Mouse (Mus musculus) MEL (cell line): ENCODE data around the gene Msi2. TPM values are rescaled to one million over a fixed set of nuclear protein-coding genes. Genes with fewer than 3 reads are reported as not detected.

Experiments
- DNase-seq: peaks from one replicate; pipeline ENCODE4 v3.0.0; 2011; ENCODE audit warnings: low read depth, low spot score
- H3K27ac ChIP-seq: 2 replicates; pipeline ENCODE4 v1.5.1; 2012; ENCODE audit warnings: low read depth, mild to moderate bottlenecking, control low read depth, low read length, moderate library complexity; ENCODE audit not compliant: control insufficient read depth
- H3K27me3 ChIP-seq, 2 experiments: fragments of 150-350 bp in 1 of 2; sonication (generic) in 1 of 2; 2 replicates each; pipeline ENCODE4 v1.6.1; 2012; ENCODE audit warnings: low read length in 2 of 2, mild to moderate bottlenecking in 2 of 2, improper control_type of control experiment in 1 of 2, moderate library complexity in 1 of 2; ENCODE audit not compliant: insufficient read depth in 2 of 2, control insufficient read depth in 1 of 2
- H3K36me3 ChIP-seq, 2 experiments: 2 replicates each; pipeline ENCODE4 v1.6.1; 2012 to 2014; ENCODE audit warnings: low read length in 2 of 2, improper control_type of control experiment in 1 of 2, inconsistent platforms in 1 of 2, mild to moderate bottlenecking in 1 of 2; ENCODE audit not compliant: insufficient read depth in 2 of 2, control insufficient read depth in 1 of 2
- H3K4me1 ChIP-seq, 2 experiments: fragments of 150-350 bp in 1 of 2; sonication (generic) in 1 of 2; 2 replicates each; pipeline ENCODE4 v1.6.1; 2012; ENCODE audit warnings: low read length in 2 of 2, improper control_type of control experiment in 1 of 2, mild to moderate bottlenecking in 1 of 2; ENCODE audit not compliant: insufficient read depth in 2 of 2, control insufficient read depth in 1 of 2
- H3K4me3 ChIP-seq, 2 experiments: fragments of 150-350 bp in 1 of 2; sonication (generic) in 1 of 2; 2 replicates each; pipeline ENCODE4 v1.5.1; 2012; ENCODE audit warnings: low read depth in 2 of 2, low read length in 2 of 2, mild to moderate bottlenecking in 2 of 2, moderate library complexity in 2 of 2, control low read depth in 1 of 2, improper control_type of control experiment in 1 of 2; ENCODE audit not compliant: control insufficient read depth in 1 of 2, insufficient read depth in 1 of 2
- H3K79me2 ChIP-seq: 2 replicates; pipeline ENCODE4 v1.6.1; 2012; ENCODE audit warnings: mild to moderate bottlenecking, low read length, moderate library complexity; ENCODE audit not compliant: control insufficient read depth, poor library complexity, insufficient read depth
- H3K9ac ChIP-seq: 2 replicates; pipeline ENCODE4 v1.6.1; 2012; ENCODE audit warnings: low read depth, mild to moderate bottlenecking, control low read depth, low read length, moderate library complexity; ENCODE audit not compliant: control insufficient read depth, poor library complexity, severe bottlenecking
- H3K9me3 ChIP-seq: fragments of 150-350 bp; sonication (generic); replicated peaks from 2 replicates; pipeline ENCODE4 v1.6.1; 2012; ENCODE audit warnings: mild to moderate bottlenecking, low read length, improper control_type of control experiment, moderate library complexity; ENCODE audit not compliant: insufficient read depth
- CHD1 ChIP-seq: IDR thresholded peaks from 2 replicates; pipeline ENCODE4 v1.6.1; 2012; ENCODE audit warnings: low read depth, mild to moderate bottlenecking, inconsistent platforms, low read length, improper control_type of control experiment
- GABPA ChIP-seq: IDR thresholded peaks from 2 replicates; pipeline ENCODE4 v1.6.1; 2012; ENCODE audit warnings: low read depth, mild to moderate bottlenecking, inconsistent platforms, low read length, improper control_type of control experiment, moderate library complexity
- MAX ChIP-seq: IDR thresholded peaks from 2 replicates; pipeline ENCODE4 v1.6.1; 2011; ENCODE audit warnings: low read length, improper control_type of control experiment
- MAZ ChIP-seq: IDR thresholded peaks from 2 replicates; pipeline ENCODE4 v1.6.1; 2012; ENCODE audit warnings: low read depth, mild to moderate bottlenecking, inconsistent platforms, low read length, improper control_type of control experiment
- MXI1 ChIP-seq: IDR thresholded peaks from 2 replicates; pipeline ENCODE4 v1.6.1; 2011; ENCODE audit warnings: mild to moderate bottlenecking, low read depth, low read length, improper control_type of control experiment
- MYC ChIP-seq: IDR thresholded peaks from 2 replicates; pipeline ENCODE4 v1.6.1; 2011; ENCODE audit warnings: low read depth, mild to moderate bottlenecking, low read length, improper control_type of control experiment, moderate library complexity
- NELFE ChIP-seq: IDR thresholded peaks from 2 replicates; pipeline ENCODE4 v1.6.1; 2011; ENCODE audit warnings: low read depth, low read length, improper control_type of control experiment
- POLR2A ChIP-seq, 2 experiments: IDR thresholded peaks; 2 replicates each; pipeline ENCODE4 v1.6.1; 2011 to 2012; ENCODE audit warnings: low read length in 2 of 2, mild to moderate bottlenecking in 2 of 2, control low read depth in 1 of 2, improper control_type of control experiment in 1 of 2, low read depth in 1 of 2, moderate library complexity in 1 of 2; ENCODE audit not compliant: control insufficient read depth in 1 of 2, insufficient read depth in 1 of 2, poor library complexity in 1 of 2
- POLR2AphosphoS5 ChIP-seq: IDR thresholded peaks from 2 replicates; pipeline ENCODE4 v1.6.1; 2012; ENCODE audit warnings: low read depth, borderline replicate concordance, mild to moderate bottlenecking, inconsistent platforms, low read length, moderate library complexity, mixed read lengths
- SIN3A ChIP-seq: IDR thresholded peaks from 2 replicates; pipeline ENCODE4 v1.6.1; 2012; ENCODE audit warnings: low read length, improper control_type of control experiment, inconsistent platforms
- ZKSCAN1 ChIP-seq: IDR thresholded peaks from 2 replicates; pipeline ENCODE4 v1.6.1; 2012; ENCODE audit warnings: low read depth, mild to moderate bottlenecking, inconsistent platforms, low read length, improper control_type of control experiment, moderate library complexity
- ZNF384 ChIP-seq: IDR thresholded peaks from 2 replicates; pipeline ENCODE4 v1.6.1; 2012; ENCODE audit warnings: low read depth, mild to moderate bottlenecking, inconsistent platforms, low read length, improper control_type of control experiment
- polyA plus RNA-seq, 2 experiments: library from polyadenylated mRNA; stranded (reverse) in 1 of 2; unstranded in 1 of 2; fragments of >175 nt in 1 of 2; fragments of >200 nt in 1 of 2; gene quantifications; 2 replicates each; pipeline versions ENCODE4 v1.2.1 to v1.2.4; 2012; ENCODE audit warnings: low replicate concordance in 2 of 2, low read depth in 1 of 2; ENCODE audit not compliant: insufficient read length in 2 of 2, insufficient read depth in 1 of 2, missing spikeins in 1 of 2
- total RNA-seq: library from RNA; depleted of rRNA; stranded (reverse); fragments of 300-350 nt; gene quantifications from 2 replicates; pipeline ENCODE4 v1.2.3, GENCODE M21; 2012

Msi2 gene
- total and polyA plus RNA-seq, 3 experiments = 16.2 to 29.7 TPM; not detected in 1

DNA sequence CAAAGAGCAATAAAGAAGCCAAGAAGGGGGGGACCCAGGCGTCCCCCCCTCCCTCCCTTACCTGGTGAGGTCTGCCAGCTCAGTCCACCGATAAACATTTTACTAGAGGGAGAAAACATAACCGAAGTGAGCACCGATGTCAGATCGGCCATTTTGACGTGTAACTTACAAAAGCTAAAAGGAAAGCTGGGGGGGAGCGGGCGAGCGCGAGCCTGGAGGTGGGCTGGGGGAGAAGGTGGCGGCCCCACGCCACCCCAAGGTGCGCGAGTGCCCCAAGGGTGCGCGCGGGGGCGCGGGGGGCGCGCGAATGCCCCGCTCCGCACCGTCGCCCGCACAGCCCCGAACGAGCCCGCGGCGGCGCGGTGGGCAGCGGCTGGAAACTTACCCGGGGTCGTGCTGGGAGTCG lies 666 bp downstream of the Msi2 start:
- Histone ChIP-seq H3K27me3 (no peaks in the 10 kb centered on the region), H3K79me2 (peaks cover 14% of the 10 kb centered on the region), H3K4me3 (peak overlapping the region; percentile 67 to 88), H3K9me3 (no peaks in the 10 kb centered on the region), H3K4me1 (peaks cover 10 to 18% of the 10 kb centered on the region in 2 experiments), H3K9ac (peak overlapping the region; percentile 91), H3K27ac (peak overlapping the region; percentile 21), H3K36me3 (peaks cover 0 to 22% of the 10 kb centered on the region in 2 experiments; a peak in 2 of 4 replicates)
- DNase-seq = peak; percentile 67
- TF ChIP-seq POLR2A (IDR thresholded peaks at IDR 0.05; ENCODE audit: control insufficient read depth in 1 of 2, insufficient read depth in 1 of 2, low read depth in 1 of 2, low read length in 2 of 2, poor library complexity in 1 of 2) (no peak), GABPA (no peak)

DNA sequence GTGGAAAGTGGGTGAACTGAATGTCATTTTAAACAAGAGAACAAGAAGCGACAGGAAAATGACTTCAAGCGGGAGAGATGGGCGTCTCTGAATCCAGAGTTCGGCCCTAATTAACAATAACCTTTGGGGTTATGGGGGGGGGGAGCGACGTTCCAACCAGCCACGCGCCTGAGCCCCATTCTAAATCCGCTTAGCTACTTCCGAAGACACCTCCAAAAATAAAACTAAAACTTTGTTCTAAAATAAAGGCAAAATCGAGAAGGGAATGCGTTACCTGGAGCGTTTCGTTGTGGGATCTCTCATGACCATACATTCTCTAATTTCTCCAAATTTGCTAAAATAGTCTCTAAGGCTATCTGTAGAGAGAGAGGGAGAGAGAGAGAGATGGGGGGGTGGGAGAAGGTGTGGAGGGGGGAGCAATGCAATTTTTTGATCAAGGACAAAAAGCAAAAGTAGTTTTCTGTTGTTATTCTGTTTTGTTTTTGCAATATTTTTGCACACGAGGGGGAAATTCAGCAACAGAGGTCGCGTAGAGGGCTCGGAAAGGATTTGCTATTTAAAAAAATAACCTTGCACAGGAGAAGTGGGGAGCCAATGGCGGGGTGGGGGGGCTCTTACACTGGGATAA lies 1.2 kb downstream of the Msi2 start:
- Histone ChIP-seq H3K79me2 (peaks cover 14% of the 10 kb centered on the region), H3K27ac (peak overlapping the region; percentile 50), H3K4me3 (peak overlapping the region; percentile 67 to 88), H3K9ac (peak overlapping the region; percentile 91), H3K27me3 (no peaks in the 10 kb centered on the region), H3K9me3 (no peaks in the 10 kb centered on the region), H3K36me3 (peaks cover 2 to 22% of the 10 kb centered on the region in 2 experiments; a peak in 3 of 4 replicates), H3K4me1 (peaks cover 10 to 18% of the 10 kb centered on the region in 2 experiments)
- DNase-seq = peak; percentile 63
- TF ChIP-seq MYC (peak; percentile 22; the same call in 1 of the 2 replicates), CHD1 (peak; percentile 36; the same call in 1 of the 2 replicates), POLR2AphosphoS5 (no peak), MAX (peak; percentile 65; the same call in 1 of the 2 replicates), ZKSCAN1 (no peak), SIN3A (peak; percentile 53; the same call in 1 of the 2 replicates), MXI1 (peak; percentile 61), ZNF384 (peak; percentile 35; the same call in 1 of the 2 replicates), NELFE (0 out of 2 replicates have a peak, but pooled peaks have one; percentile 15), MAZ (peak; percentile 67; the same call in 1 of the 2 replicates)
